Mouse (Mus musculus) megakaryocyte, embryonic 14.5 days (primary cell): ENCODE data around the gene Clec4n. TPM values are rescaled to one million over a fixed set of nuclear protein-coding genes. Genes with fewer than 3 reads are reported as not detected.

Source experiments
- H3K27me3 ChIP-seq: replicated peaks from 2 replicates; pipeline ENCODE3; 2012; ENCODE audit warnings: inconsistent platforms
- H3K36me3 ChIP-seq: replicated peaks from 2 replicates; pipeline ENCODE3; 2012; ENCODE audit warnings: low read length, inconsistent platforms, mixed read lengths
- H3K4me1 ChIP-seq: 2 replicates; pipeline ENCODE4 v1.6.1; 2012; ENCODE audit warnings: inconsistent platforms
- H3K4me3 ChIP-seq: replicated peaks from 2 replicates; pipeline ENCODE3; 2012; ENCODE audit warnings: moderate library complexity, mild to moderate bottlenecking, inconsistent platforms
- H3K9me3 ChIP-seq: 2 replicates; pipeline ENCODE4 v1.6.1; 2012; ENCODE audit warnings: inconsistent platforms
- FLI1 ChIP-seq: IDR thresholded peaks from 2 replicates; pipeline ENCODE4 v1.6.1; 2012; ENCODE audit warnings: low read length, inconsistent platforms, mixed read lengths
- GATA1 ChIP-seq: IDR thresholded peaks from 3 replicates; pipeline ENCODE4 v1.6.1; 2012; ENCODE audit warnings: mixed read lengths, low read length, inconsistent platforms, borderline replicate concordance
- polyA plus RNA-seq: library from polyadenylated mRNA; stranded (reverse); fragments of >175 nt; gene quantifications from 2 replicates; pipeline ENCODE4 v1.2.3, GENCODE M21; 2012; ENCODE audit warnings: low replicate concordance; ENCODE audit not compliant: insufficient read depth

Clec4n gene
- polyA plus RNA-seq, 1 experiment: 8.3 TPM

DNA sequence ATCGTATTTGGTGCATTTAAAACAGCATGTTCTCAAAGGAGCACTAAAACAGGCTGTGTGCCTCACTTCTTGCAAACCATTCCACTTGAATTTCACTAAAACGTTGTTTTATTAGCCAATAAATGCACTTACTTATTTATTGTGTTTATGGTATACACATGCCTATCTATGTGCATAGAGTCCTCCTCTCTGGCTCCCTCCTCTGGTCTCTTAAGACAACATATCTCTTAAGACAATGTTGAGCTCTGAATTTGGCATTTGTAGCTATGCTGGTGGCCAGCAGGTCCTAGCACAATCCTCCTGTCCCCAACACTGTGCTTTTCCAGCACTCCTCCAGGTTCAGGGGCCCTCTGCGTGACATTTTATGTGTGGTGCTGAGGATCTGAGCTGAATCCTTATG lies 29.3 kb downstream of the Clec4n start:
- H3K9me3 ChIP-seq: no peaks in the 10 kb centered on the region
- no peaks in the 10 kb centered on the region for H3K27me3 ChIP-seq
- TF ChIP-seq FLI1 (no peak), GATA1 (no peak)
- H3K36me3 ChIP-seq: peaks cover 2% of the 10 kb centered on the region
- H3K4me3 ChIP-seq: no peak overlapping the region
- peaks cover 54% of the 10 kb centered on the region for H3K4me1 ChIP-seq

DNA sequence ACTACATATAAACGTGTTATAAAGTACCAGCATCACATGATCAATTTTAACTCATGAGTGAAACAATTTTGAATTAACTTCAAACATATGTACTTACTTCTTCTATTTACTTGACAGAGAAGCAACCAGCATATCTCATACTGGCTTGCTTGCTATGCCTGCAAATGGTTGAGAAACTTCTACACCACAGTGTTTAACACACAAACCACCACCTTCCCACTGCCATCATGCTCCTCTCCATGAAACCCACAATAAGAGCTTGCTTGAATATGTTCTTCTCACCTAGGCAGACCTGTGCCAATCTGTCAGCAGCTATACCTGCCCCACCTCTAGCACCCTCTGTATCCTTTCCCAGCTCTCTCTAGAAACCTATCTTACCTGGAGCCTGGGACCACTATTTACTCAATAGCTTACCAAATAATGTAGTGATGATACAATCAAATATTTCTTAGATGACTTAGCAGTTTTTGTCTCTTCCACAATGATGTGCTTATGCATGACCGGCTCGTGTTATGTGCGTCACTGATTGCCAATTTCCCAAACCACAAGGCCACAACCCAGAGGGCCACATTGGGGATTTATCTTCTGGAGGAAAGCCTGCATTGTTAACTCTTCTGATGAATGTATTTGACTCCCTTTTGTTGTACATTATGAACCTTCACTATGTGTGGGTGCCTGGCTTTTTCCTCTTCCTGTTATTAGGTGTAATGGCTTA lies 30.4 kb downstream of the Clec4n start:
- Histone ChIP-seq H3K4me3 (no peak overlapping the region), H3K36me3 (peaks cover 2% of the 10 kb centered on the region), H3K9me3 (no peaks in the 10 kb centered on the region), H3K4me1 (peaks cover 53% of the 10 kb centered on the region), H3K27me3 (no peaks in the 10 kb centered on the region)
- no peak for TF ChIP-seq GATA1
- TF ChIP-seq FLI1: no peak

DNA sequence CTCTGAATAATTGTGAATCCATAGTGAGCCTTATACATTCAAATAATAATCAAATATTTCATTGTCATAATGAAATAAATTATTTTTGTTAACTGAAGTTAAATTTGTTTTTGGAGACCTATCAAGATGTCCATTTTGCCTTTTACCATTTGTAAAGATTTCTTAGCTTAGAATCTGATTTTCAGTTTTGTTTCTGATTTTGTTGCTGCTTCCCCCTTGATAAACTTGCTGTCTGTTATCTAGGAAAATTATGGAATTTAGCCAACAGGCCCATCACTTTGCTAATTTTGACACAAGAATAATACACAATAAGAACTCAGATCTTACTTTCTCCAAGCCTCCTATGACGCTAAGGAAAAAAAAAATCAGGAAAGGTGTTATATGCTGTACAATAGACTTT lies 31.2 kb downstream of the Clec4n start:
- Histone ChIP-seq H3K36me3 (peaks cover 2% of the 10 kb centered on the region), H3K4me3 (no peak overlapping the region), H3K27me3 (no peaks in the 10 kb centered on the region), H3K4me1 (peaks cover 56% of the 10 kb centered on the region), H3K9me3 (no peaks in the 10 kb centered on the region)
- TF ChIP-seq GATA1 (no peak), FLI1 (no peak)

DNA sequence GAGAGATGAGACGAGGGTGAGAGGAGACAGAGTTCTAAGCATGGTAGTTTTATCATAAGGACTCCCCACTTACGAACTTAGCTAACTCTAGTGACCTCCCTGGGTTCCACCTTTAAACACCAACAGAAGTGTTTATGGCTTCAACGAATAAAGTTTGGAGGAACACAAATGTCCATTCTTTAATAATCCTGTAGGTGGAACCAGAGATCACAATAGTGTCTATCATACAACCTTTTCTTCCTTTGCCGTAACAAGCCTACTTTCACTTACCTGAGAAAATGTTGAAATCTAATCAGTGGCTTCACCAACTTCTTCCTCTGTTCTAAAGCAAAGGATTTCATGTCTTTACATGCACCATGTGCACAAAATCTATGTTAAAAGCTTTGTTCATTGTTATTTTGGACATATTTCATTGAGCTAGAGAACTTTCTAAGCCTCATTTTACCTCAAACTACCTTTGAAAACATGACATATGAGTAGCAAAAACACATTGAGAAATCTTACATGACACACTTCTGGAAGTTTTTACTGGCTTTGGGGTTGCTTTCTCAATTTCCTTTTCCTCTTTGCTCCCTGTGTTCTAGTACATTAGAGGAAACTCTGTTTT lies 32.0 kb downstream of the Clec4n start, which contains the start of gene Clec4d:
Clec4d (plus strand) TSS at position 557 of the 607 bp plus-strand sequence.
- TF ChIP-seq GATA1 (no peak), FLI1 (no peak)
- Histone ChIP-seq H3K27me3 (no peaks in the 10 kb centered on the region), H3K4me3 (peak within 1 kb of the TSS; percentile 69), H3K9me3 (no peaks in the 10 kb centered on the region), H3K36me3 (peaks cover 2% of the 10 kb centered on the region), H3K4me1 (peaks cover 62% of the 10 kb centered on the region)

DNA sequence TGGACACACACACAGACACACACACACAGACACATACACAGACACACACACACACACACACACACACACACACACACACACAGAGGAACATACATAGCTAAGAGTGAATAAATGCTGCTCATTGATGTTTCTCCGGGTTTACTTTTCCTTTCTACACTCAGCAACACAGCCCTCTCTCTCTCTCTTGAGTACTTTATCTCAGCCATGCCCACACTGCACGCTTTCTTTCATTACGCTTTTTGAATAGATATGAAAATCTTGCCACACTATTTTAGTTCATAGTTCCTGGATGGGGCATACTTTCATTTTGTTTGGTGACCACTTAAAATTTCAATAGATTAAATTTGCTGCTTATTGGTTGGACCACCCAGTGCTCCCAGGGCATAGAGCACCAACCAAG lies 34.6 kb downstream of the Clec4n start:
- H3K4me1 ChIP-seq: peaks cover 69% of the 10 kb centered on the region
- peaks cover 14% of the 10 kb centered on the region for H3K36me3 ChIP-seq
- no peaks in the 10 kb centered on the region for H3K27me3 ChIP-seq
- 0 out of 2 replicates have a peak, but pooled peaks cover 2% of the 10 kb centered on the region for H3K9me3 ChIP-seq
- peak overlapping the region; percentile 81 for H3K4me3 ChIP-seq
- TF ChIP-seq GATA1 (no peak), FLI1 (no peak)

DNA sequence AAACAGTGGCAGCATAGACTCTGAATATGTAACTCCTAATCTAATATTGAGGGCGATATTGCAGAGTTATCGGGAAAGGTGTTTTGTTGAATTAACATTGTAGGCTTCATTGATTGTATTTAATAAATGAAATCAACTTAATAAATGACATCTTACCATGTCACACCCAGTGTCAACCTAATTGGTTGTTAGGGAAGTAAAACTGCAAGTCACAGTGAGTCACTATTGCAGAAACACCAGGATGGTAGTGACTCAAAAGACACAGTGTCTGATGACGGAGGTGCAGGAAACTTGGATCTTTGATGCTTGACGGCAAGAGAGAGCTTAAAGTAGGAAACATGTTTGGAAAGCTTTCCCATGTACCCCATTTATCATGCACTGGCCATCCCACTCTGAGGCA lies 36.2 kb downstream of the Clec4n start:
- H3K4me1 ChIP-seq: peaks cover 59% of the 10 kb centered on the region
- no peaks in the 10 kb centered on the region for H3K27me3 ChIP-seq

DNA sequence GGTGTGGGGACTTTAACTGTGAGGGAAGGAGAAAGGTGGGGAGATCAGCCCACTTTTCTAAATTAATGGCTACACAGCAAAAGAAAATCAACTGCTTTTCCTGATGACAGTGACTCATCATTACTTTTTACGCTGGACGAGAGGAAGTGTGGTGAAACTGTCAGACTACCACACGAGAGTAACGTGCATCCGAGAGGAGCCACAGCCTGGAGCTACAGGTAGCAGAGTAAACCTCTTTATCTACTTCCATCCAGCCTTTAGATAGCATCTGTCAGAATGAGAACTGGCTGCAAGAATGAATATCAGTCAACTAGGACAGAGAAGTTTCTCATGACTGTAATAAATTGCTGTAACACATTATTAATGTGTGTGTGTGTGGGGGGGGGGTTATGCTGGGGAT lies 37.3 kb downstream of the Clec4n start:
- TF ChIP-seq GATA1 (0 out of 3 replicates have a peak, but pooled peaks have one; percentile 7), FLI1 (no peak)
- peaks cover 52% of the 10 kb centered on the region for H3K4me1 ChIP-seq
- 0 out of 2 replicates have a peak, but pooled peaks cover 2% of the 10 kb centered on the region for H3K9me3 ChIP-seq
- H3K4me3 ChIP-seq: peak overlapping the region; percentile 86
- peaks cover 35% of the 10 kb centered on the region for H3K36me3 ChIP-seq
- no peaks in the 10 kb centered on the region for H3K27me3 ChIP-seq

More for the DNA sequence above, 36.2 kb downstream of the Clec4n start:
- Histone ChIP-seq H3K4me3 (peak overlapping the region; percentile 5), H3K36me3 (peaks cover 25% of the 10 kb centered on the region), H3K9me3 (0 out of 2 replicates have a peak, but pooled peaks cover 2% of the 10 kb centered on the region)
- TF ChIP-seq FLI1 (no peak), GATA1 (no peak)

DNA sequence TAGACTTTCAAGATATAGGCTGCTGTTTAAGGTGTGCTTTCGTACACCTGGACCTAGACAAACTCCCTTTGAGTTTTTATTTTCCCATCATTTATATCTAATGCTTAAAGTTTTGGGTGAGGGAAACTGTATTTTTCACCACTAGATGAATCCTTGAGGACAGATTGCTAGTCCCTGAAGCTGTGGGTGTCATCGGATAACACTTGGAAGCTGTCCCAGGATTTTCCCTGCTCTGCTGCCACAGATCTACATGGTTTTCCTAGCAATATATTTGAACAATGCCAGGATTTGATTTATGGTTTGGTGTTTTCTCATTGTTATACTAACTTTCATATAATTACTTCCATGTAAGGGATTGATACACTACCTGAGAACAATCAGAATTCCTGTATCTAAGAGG lies 49.8 kb downstream of the Clec4n start:
- H3K27me3 ChIP-seq: no peaks in the 10 kb centered on the region
- peaks cover 8% of the 10 kb centered on the region for H3K4me1 ChIP-seq
- H3K4me3 ChIP-seq: no peak overlapping the region
- TF ChIP-seq FLI1 (no peak), GATA1 (no peak)
- H3K36me3 ChIP-seq: peaks cover 30% of the 10 kb centered on the region
- H3K9me3 ChIP-seq: no peaks in the 10 kb centered on the region

DNA sequence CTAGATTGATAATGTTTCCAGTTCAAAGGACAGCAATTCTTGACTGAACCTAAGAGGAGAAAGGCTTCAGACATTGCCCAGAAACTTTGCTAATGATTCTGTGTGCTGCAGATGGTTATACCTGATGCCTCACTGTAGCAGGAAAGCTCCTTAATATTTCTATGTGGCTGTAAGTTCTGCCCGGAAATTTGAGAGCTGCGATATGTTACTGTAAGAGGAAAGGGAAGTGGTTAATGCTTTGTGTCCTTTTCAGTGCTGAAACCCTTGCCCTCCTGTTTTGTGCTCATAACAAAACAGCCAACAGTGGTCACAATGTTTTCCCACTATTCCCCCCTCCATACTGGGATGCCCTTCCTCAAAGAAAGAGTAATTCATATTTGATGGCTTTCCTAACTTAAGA lies 56.7 kb downstream of the Clec4n start:
- Histone ChIP-seq H3K4me3 (peak overlapping the region; percentile 33), H3K27me3 (no peaks in the 10 kb centered on the region)
- TF ChIP-seq FLI1: no peak
- no peak; the same call in 2 of the 3 replicates for TF ChIP-seq GATA1

DNA sequence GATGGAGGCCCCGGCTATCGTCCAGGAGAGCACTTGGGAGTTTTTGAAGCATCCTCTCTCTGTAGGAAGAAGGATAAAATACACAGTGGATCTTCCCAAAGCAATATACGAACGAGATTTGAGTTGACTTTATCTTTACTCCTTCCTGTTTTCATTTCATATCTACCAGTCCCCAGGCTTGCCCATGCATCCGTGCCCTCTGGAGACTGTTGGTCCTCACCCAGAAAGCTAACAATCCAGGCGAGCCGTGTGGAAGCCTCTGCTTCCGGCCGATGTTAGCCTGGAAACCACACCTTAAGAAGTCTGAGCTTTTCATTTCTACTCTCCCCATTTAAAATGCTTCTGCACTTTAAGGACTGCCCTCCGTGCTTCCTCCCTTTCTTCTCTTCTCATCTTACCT lies 59.3 kb downstream of the Clec4n start:
- 0 out of 2 replicates have a peak, but pooled peaks have one; percentile 27 for TF ChIP-seq FLI1
- no peak; the same call in 2 of the 3 replicates for TF ChIP-seq GATA1
- Histone ChIP-seq H3K4me1 (peaks cover 84% of the 10 kb centered on the region), H3K36me3 (peaks cover 5% of the 10 kb centered on the region), H3K9me3 (no peaks in the 10 kb centered on the region), H3K27me3 (no peaks in the 10 kb centered on the region), H3K4me3 (peak overlapping the region; percentile 85)

More for the DNA sequence above, 56.7 kb downstream of the Clec4n start:
- Histone ChIP-seq H3K4me1 (peaks cover 73% of the 10 kb centered on the region), H3K9me3 (no peaks in the 10 kb centered on the region), H3K36me3 (peaks cover 23% of the 10 kb centered on the region)
